Mouse (Mus musculus) C2C12 (cell line): Measurements from ENCODE around the gene Tlcd2. TPM values are rescaled to one million over a fixed set of nuclear protein-coding genes. Genes with fewer than 3 reads are reported as not detected.
A peak's percentile ranks its signal among the peaks of the same experiment; 100 is the strongest.

Source experiments
- H3K27me3 ChIP-seq: one replicate; pipeline ENCODE4 v1.6.1; 2011; ENCODE audit not compliant: control insufficient read depth, insufficient read depth, insufficient read length
- H3K36me3 ChIP-seq: one replicate; pipeline ENCODE4 v1.6.1; 2011; ENCODE audit not compliant: control insufficient read depth, insufficient read depth
- H3K4me3 ChIP-seq: one replicate; pipeline ENCODE4 v1.5.1; 2011; ENCODE audit warnings: mild to moderate bottlenecking, control low read depth; ENCODE audit not compliant: poor library complexity, insufficient read depth, severe bottlenecking
- H3K79me2 ChIP-seq: one replicate; pipeline ENCODE4 v1.6.1; 2011; ENCODE audit not compliant: control insufficient read depth, insufficient read depth
- H3K79me3 ChIP-seq: one replicate; pipeline ENCODE4 v1.6.1; 2011; ENCODE audit warnings: low read depth, control low read depth
- H3ac ChIP-seq: one replicate; pipeline ENCODE3; 2011; ENCODE audit warnings: low read depth; ENCODE audit not compliant: control insufficient read depth, insufficient read length
- CEBPB ChIP-seq: IDR thresholded peaks from one replicate; pipeline ENCODE4 v1.6.1; 2011; ENCODE audit warnings: low read depth, mild to moderate bottlenecking, control low read depth, moderate library complexity
- CTCF ChIP-seq: IDR thresholded peaks from one replicate; pipeline ENCODE4 v1.5.1; 2011; ENCODE audit not compliant: control insufficient read depth, insufficient read depth, insufficient read length
- FOSL1 ChIP-seq: IDR thresholded peaks from one replicate; pipeline ENCODE4 v1.8.0; 2011; ENCODE audit warnings: mild to moderate bottlenecking, low read length; ENCODE audit not compliant: poor library complexity, insufficient read depth, severe bottlenecking
- MAX ChIP-seq: IDR thresholded peaks from one replicate; pipeline ENCODE4 v1.6.1; 2011; ENCODE audit warnings: mild to moderate bottlenecking, control low read depth
- MYOD1 ChIP-seq: IDR thresholded peaks from one replicate; pipeline ENCODE4 v1.6.1; 2011; ENCODE audit warnings: low read depth; ENCODE audit not compliant: control insufficient read depth, insufficient read length
- MYOG ChIP-seq: IDR thresholded peaks from one replicate; pipeline ENCODE4 v1.6.1; 2011; ENCODE audit not compliant: control insufficient read depth, insufficient read length; ENCODE audit errors: extremely low read depth
- USF1 ChIP-seq: IDR thresholded peaks from one replicate; pipeline ENCODE4 v1.6.1; 2011; ENCODE audit warnings: low read depth, mild to moderate bottlenecking, control low read depth, moderate library complexity
- polyA plus RNA-seq: library from polyadenylated mRNA; unstranded; fragments of >200 nt; fragmentation: generic; extraction: Trizol; gene quantifications from one replicate; pipeline ENCODE4 v1.2.1, GENCODE M21; 2012; ENCODE audit warnings: missing spikeins

Tlcd2 gene
- polyA plus RNA-seq, 1 experiment, result 1.5 TPM

DNA sequence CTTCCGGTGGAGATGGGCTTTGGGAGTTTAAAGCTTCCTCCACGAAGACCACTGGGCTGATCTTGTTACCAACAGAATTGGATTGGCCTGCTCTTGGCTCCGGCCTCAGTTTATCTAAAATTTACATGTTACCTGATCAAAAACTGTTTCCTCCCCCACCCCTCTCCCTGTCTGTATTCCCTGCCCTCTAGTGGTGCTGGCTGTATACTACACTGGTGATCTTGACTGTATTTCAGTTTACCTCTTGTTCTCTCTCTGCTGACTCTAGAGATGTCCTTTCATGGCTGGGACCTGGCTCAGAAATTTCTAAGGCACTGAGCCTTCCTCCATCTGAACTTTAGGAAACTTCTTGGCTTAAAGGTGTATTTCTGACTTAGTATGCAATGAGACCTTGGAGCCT is 3.3 kb upstream of the Tlcd2 start:
- H3K79me2 ChIP-seq, result peaks cover 27% of the 10 kb centered on the region
- H3K4me3 ChIP-seq, result no peak overlapping the region
- H3K79me3 ChIP-seq, result peaks cover 13% of the 10 kb centered on the region
- TF ChIP-seq CTCF (peak; percentile 22), FOSL1 (no peak)
- peak overlapping the region; percentile 16 for H3ac ChIP-seq
- H3K27me3 ChIP-seq, result no peaks in the 10 kb centered on the region
- H3K36me3 ChIP-seq, result peaks cover under 1% of the 10 kb centered on the region

DNA sequence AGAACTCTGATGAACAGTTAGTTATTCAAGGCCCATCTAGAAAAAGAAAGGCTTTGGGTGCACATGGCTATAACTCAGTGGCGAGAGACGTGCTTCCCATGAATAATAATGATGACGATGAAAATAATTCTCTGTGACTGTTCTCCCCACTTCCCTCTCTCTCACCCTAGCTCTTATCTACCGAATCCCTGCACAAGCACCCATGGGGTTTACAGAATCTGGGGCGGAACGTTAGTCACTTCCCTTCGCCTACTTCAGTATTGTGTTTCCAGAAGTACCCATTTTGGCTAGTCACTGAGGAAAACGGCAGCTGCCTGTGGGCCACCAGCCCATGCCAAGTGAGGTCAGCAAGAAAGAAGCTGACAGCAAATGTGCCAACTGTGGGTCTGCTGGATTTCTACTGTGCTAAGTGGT is 2.9 kb upstream of the Tlcd2 start:
- Histone ChIP-seq H3ac (peak overlapping the region; percentile 16), H3K36me3 (peaks cover 5% of the 10 kb centered on the region), H3K4me3 (no peak overlapping the region), H3K79me3 (peaks cover 15% of the 10 kb centered on the region), H3K27me3 (no peaks in the 10 kb centered on the region), H3K79me2 (peaks cover 27% of the 10 kb centered on the region)
- TF ChIP-seq CTCF (no peak), MAX (peak; percentile 88), MYOD1 (peak; percentile 90), FOSL1 (peak; percentile 47)

DNA sequence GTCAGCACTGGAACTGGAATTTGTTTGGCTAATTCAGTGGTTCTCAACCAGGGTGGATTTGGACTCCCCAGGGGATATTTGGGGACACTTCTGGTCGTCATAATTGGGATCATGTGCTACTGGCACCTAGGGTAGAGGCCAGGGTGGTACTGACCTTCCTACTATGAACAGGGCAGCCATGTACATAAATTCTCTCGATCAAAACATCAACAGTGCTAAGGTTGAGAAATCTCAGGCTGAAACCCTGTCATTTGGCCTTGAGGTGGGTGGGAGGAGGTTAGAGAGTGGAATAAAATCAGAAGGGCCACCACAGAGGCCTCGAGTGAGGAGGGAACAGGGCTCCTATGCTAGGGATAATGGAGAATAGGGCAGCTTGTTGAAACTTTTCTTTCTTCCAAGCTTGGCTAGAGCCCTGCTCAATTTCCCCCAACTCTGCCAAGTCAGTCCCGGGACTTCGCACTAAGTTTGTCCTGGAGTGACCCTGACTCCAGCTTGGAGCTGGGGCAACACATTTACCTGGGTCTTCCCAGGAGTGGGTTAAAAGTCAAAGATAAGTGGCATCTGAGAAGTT is 2.3 kb upstream of the Tlcd2 start:
- peak overlapping the region; percentile 15 for H3K4me3 ChIP-seq
- H3ac ChIP-seq, result peak overlapping the region; percentile 44
- peaks cover 27% of the 10 kb centered on the region for H3K79me2 ChIP-seq
- H3K79me3 ChIP-seq, result peaks cover 15% of the 10 kb centered on the region
- H3K36me3 ChIP-seq, result peaks cover 11% of the 10 kb centered on the region
- H3K27me3 ChIP-seq, result no peaks in the 10 kb centered on the region
- TF ChIP-seq CEBPB (peak; percentile 21), MYOG (no peak)

DNA sequence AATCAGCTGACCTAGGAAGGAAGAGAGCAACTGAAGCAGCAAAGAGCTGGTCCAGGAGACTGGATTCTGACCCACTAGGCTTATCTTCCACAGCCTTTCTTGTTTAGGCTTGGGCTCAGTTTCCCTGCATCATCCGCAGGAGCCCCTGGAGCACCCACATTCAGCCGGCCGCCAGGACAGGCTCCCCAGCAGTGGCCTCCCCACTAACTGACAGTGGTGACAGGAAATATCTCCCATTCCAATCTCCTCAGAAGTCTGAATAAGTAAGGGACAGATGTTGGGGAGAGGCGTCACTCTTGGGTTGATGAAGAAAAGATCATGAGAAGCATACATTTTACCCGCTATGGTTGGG is 1.8 kb upstream of the Tlcd2 start:
- Histone ChIP-seq H3K36me3 (peaks cover 16% of the 10 kb centered on the region), H3K4me3 (peak overlapping the region; percentile 15), H3K79me3 (peaks cover 20% of the 10 kb centered on the region), H3K27me3 (no peaks in the 10 kb centered on the region), H3ac (peak overlapping the region; percentile 44), H3K79me2 (peaks cover 31% of the 10 kb centered on the region)
- no peak for TF ChIP-seq FOSL1
- no peak for TF ChIP-seq MYOG
- TF ChIP-seq CEBPB, result no peak
- TF ChIP-seq MAX, result no peak
- no peak for TF ChIP-seq MYOD1
- no peak for TF ChIP-seq USF1
- TF ChIP-seq CTCF, result no peak

DNA sequence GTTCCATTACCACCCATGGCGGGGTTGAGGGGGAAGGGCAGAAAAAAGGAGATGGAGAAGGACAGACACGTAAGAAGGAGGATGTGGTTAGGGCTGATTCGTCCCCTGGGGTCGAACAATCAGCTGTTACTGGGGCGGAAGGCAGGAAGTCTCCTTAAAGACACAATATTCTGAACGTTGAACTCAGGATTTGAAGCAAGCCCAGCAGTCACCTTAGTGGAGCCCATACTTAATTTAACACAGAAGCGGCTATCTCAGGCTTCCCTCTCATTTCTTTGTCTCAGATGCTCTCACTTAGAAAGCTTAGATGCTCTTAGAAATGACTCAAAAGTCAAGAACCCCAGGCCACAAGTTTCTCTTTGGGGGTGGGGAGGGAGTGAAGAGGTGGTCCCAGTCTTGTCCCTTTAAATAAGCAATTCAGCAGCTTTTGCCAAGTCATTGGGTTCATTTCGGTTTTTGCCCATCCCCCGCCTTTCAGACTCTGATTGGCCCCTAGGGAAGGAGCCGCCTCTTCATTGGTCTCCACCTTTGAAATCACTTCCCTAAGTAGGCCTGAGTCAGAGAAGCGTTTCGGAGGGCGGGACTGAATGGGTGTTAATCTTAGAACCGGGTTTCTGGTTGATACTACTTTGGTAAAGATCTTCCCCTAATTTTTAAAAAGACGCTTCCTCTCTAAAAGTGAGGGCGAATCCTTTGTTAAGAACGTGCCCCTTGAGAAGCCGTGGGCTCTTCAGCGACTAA is 1.2 kb upstream of the Tlcd2 start:
- Histone ChIP-seq H3K4me3 (peak overlapping the region; percentile 69), H3K79me2 (peaks cover 37% of the 10 kb centered on the region), H3ac (peak overlapping the region; percentile 82), H3K27me3 (no peaks in the 10 kb centered on the region), H3K79me3 (peaks cover 25% of the 10 kb centered on the region), H3K36me3 (peaks cover 21% of the 10 kb centered on the region)
- TF ChIP-seq MAX, result peak; percentile 10
- TF ChIP-seq MYOD1, result peak; percentile 87
- no peak for TF ChIP-seq CEBPB

DNA sequence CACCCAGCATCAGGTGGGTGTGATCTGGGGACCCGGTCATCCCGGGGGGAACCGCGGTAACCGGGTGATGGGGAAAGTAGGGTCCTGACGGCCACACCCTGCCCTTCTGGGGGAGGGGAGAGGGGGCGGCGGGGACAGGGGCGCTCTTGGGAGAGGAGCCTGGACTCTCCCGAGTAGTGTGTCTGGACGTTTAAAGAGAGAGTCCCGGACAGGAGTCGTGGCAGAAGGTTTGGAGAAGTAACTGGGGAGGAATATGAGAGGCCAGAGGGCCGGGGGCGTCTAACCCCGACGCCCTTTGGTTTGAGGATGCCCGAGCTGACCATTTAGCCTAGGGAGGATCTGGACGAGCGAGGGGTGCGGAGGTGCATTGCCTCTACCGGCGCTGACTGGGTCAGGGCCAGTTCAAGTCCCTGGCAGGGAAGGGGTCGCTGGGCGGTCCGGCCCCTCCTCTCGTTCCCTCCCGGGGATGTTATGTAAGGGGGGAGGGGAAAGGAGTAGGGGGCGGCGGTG is 283 bp downstream of the Tlcd2 start:
- H3K79me3 ChIP-seq, result peaks cover 29% of the 10 kb centered on the region
- peaks cover 37% of the 10 kb centered on the region for H3K36me3 ChIP-seq
- H3K27me3 ChIP-seq, result no peaks in the 10 kb centered on the region
- H3ac ChIP-seq, result peak overlapping the region; percentile 74
- TF ChIP-seq MAX, result no peak
- TF ChIP-seq CTCF, result no peak
- TF ChIP-seq FOSL1, result no peak
- TF ChIP-seq MYOG, result no peak
- H3K4me3 ChIP-seq, result peak overlapping the region; percentile 99
- peaks cover 39% of the 10 kb centered on the region for H3K79me2 ChIP-seq
